ENCODE assay signal across 12 mouse cellular contexts in the genomic region with DNA sequence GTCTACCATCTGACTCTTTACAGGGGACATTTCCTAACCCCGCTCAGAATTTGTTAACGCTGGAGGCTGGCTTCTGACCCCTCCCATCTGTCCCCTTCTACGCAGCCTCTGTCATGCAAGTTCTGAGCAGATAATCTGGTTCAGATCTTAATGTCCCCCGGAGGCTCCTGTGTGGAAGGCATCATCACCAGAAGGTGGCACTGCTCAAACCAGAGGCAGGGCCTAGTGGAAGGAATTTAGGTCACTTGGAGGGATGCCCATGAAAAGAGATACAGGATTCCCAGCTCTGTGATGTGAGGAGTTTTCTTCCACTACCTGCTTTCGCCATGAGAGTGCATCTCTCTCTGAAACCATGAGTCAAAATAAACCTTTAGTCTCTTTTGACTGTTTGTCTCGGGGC.
DNase-seq lines count a peak whose midpoint lies in the region; ATAC-seq and TF ChIP-seq lines count a peak whose summit lies in the region.
"Had no signal": no experiment of that assay in that cellular context is flagged by ENCODE, and none has a peak within 500 bp of the region (broad histone marks: within the 10 kb centered on the region; RNA-seq: fewer than 3 reads in every experiment).

No protein-coding gene starts in this region.

- no peaks in the 10 kb centered on the region for H3K9me3 ChIP-seq in heart, postnatal 0 days (replicated peaks; ENCODE audit: control insufficient read depth, low read length)
- H3K9me3 ChIP-seq in midbrain, postnatal 0 days (ENCODE audit: low read length): no peaks in the 10 kb centered on the region
- H3K9me3 ChIP-seq in midbrain, embryonic 15.5 days: no peaks in the 10 kb centered on the region
- no peaks in the 10 kb centered on the region for H3K9me3 ChIP-seq in limb, embryonic 10.5 days (replicated peaks)
- H3K9me3 ChIP-seq: intestine, embryonic 15.5 days; lung, embryonic 15.5 days; neural tube, embryonic 12.5 days had no signal

- H3K27ac ChIP-seq in heart, postnatal 0 days (ENCODE audit: low read depth): no peak overlapping the region
- no peak overlapping the region for H3K27ac ChIP-seq in midbrain, postnatal 0 days (ENCODE audit: low read depth, low read length)
- H3K27ac ChIP-seq in midbrain, embryonic 15.5 days: no peak overlapping the region
- no peak overlapping the region for H3K27ac ChIP-seq in limb, embryonic 10.5 days
- H3K27ac ChIP-seq: intestine, embryonic 15.5 days; lung, embryonic 15.5 days; neural tube, embryonic 12.5 days had no signal

- WGBS in heart, postnatal 0 days: 55% methylated on average over 6 of the region's 6 CpGs
- WGBS in midbrain, postnatal 0 days: 57% methylated on average over 6 of the region's 6 CpGs
- WGBS in midbrain, embryonic 15.5 days: 59% methylated on average over 6 of the region's 6 CpGs
- WGBS in limb, embryonic 10.5 days: 70% methylated on average over 6 of the region's 6 CpGs

- H3K4me3 ChIP-seq in heart, postnatal 0 days (ENCODE audit: low read depth, low read length): no peak overlapping the region
- H3K4me3 ChIP-seq in midbrain, postnatal 0 days (ENCODE audit: low read depth, low read length): no peak overlapping the region
- no peak overlapping the region for H3K4me3 ChIP-seq in midbrain, embryonic 15.5 days
- H3K4me3 ChIP-seq in limb, embryonic 10.5 days: no peak overlapping the region
- H3K4me3 ChIP-seq: intestine, embryonic 15.5 days; lung, embryonic 15.5 days; neural tube, embryonic 12.5 days had no signal

- peak; percentile 47 for TF ChIP-seq CTCF in heart, postnatal 0 days (IDR thresholded peaks at IDR 0.05; ENCODE audit: low read depth)
- TF ChIP-seq CTCF in midbrain, postnatal 0 days (IDR thresholded peaks at IDR 0.05): peak; percentile 63

- no peak overlapping the region for H3K4me2 ChIP-seq in heart, postnatal 0 days (ENCODE audit: low read depth, low read length)
- H3K4me2 ChIP-seq in midbrain, postnatal 0 days (ENCODE audit: low read depth, low read length, poor library complexity, severe bottlenecking): no peak overlapping the region
- no peak overlapping the region for H3K4me2 ChIP-seq in midbrain, embryonic 15.5 days
- H3K4me2 ChIP-seq: intestine, embryonic 15.5 days; lung, embryonic 15.5 days; neural tube, embryonic 12.5 days had no signal

- no peaks in the 10 kb centered on the region; the same call in 1 of the 2 replicates for H3K27me3 ChIP-seq in heart, postnatal 0 days (ENCODE audit: control insufficient read depth, insufficient read depth, low read length)
- no peaks in the 10 kb centered on the region for H3K27me3 ChIP-seq in midbrain, postnatal 0 days (ENCODE audit: insufficient read depth, low read length)
- no peaks in the 10 kb centered on the region for H3K27me3 ChIP-seq in midbrain, embryonic 15.5 days (replicated peaks)
- peaks cover 6% of the 10 kb centered on the region; the same call in 1 of the 2 replicates for H3K27me3 ChIP-seq in limb, embryonic 10.5 days (ENCODE audit: low read depth, poor library complexity, severe bottlenecking)
- H3K27me3 ChIP-seq: lung, embryonic 15.5 days; neural tube, embryonic 12.5 days had no signal

- peak; percentile 7 for DNase-seq in heart, postnatal 0 days (ENCODE audit: low spot score)
- DNase-seq in heart, adult 11 months: no peak
- DNase-seq in midbrain, postnatal 0 days (ENCODE audit: low spot score): peak; percentile 59
- peak; percentile 70 for DNase-seq in cerebellum, adult 9-11 months
- DNase-seq in limb, embryonic 10.5 days (ENCODE audit: low spot score): no peak
- DNase-seq in adipocyte (ENCODE audit: low spot score): no peak
- DNase-seq: heart, postnatal 36 days; thymus, postnatal 36 days had no signal

- H3K9ac ChIP-seq in heart, postnatal 0 days (replicated peaks; ENCODE audit: low read depth, low read length): no peak overlapping the region
- no peak overlapping the region for H3K9ac ChIP-seq in midbrain, postnatal 0 days (replicated peaks; ENCODE audit: low read length, poor library complexity, severe bottlenecking)
- no peak overlapping the region for H3K9ac ChIP-seq in midbrain, embryonic 15.5 days
- H3K9ac ChIP-seq: intestine, embryonic 15.5 days; lung, embryonic 15.5 days; neural tube, embryonic 12.5 days had no signal

- H3K4me1 ChIP-seq in heart, postnatal 0 days (ENCODE audit: control insufficient read depth, insufficient read depth): no peaks in the 10 kb centered on the region
- no peaks in the 10 kb centered on the region for H3K4me1 ChIP-seq in midbrain, postnatal 0 days (ENCODE audit: insufficient read depth, low read length)
- H3K4me1 ChIP-seq in midbrain, embryonic 15.5 days: peaks cover 3% of the 10 kb centered on the region; the same call in 1 of the 2 replicates
- H3K4me1 ChIP-seq in limb, embryonic 10.5 days: no peaks in the 10 kb centered on the region; the same call in 1 of the 2 replicates
- H3K4me1 ChIP-seq: neural tube, embryonic 12.5 days had no signal

- TF ChIP-seq EP300 in heart, postnatal 0 days (IDR thresholded peaks at IDR 0.05; ENCODE audit: low read depth): no peak

- H3K36me3 ChIP-seq in heart, postnatal 0 days (replicated peaks; ENCODE audit: control insufficient read depth, insufficient read depth, low read length): no peaks in the 10 kb centered on the region
- H3K36me3 ChIP-seq in midbrain, postnatal 0 days (ENCODE audit: insufficient read depth, low read length): no peaks in the 10 kb centered on the region
- no peaks in the 10 kb centered on the region for H3K36me3 ChIP-seq in midbrain, embryonic 15.5 days (replicated peaks)
- no peaks in the 10 kb centered on the region for H3K36me3 ChIP-seq in limb, embryonic 10.5 days
- H3K36me3 ChIP-seq: intestine, embryonic 15.5 days; lung, embryonic 15.5 days; neural tube, embryonic 12.5 days had no signal

- ATAC-seq in heart, postnatal 0 days (ENCODE audit: insufficient read depth, low read depth): no peak
- ATAC-seq in midbrain, postnatal 0 days (ENCODE audit: low FRiP score): no peak
- no peak for ATAC-seq in midbrain, embryonic 15.5 days (replicated peaks)
- ATAC-seq: intestine, embryonic 15.5 days had no signal

Comparison
In these comparisons a context has a peak if more than half of its experiments do, and no peak if none do; other contexts are left out.
1. DNase-seq: peak in heart, postnatal 0 days (single experiment), midbrain, postnatal 0 days (single experiment) and cerebellum, adult 9-11 months (single experiment); none in heart, adult 11 months (single experiment), limb, embryonic 10.5 days (single experiment) and adipocyte (single experiment).